Mouse (Mus musculus) small intestine, adult 2 months (tissue): ENCODE measurements at regions not wholly inside any gene's neighbourhood (a gene's known extent, or its start where the extent isn't known, plus 50 kb on each side); places are given as distances from the start of the nearest gene placed in this dataset.
A peak's percentile ranks its signal among the peaks of the same experiment; 100 is the strongest.

ENCODE experiments used
- H3K27ac ChIP-seq: fragments of 200-500 bp; 2 replicates; pipeline ENCODE4 v1.5.1; 2012; ENCODE audit warnings: low read depth, low read length, control low read depth, inconsistent platforms; ENCODE audit not compliant: insufficient read depth
- H3K27me3 ChIP-seq: fragments of 200-500 bp; 2 replicates; pipeline ENCODE4 v1.6.1; 2012; ENCODE audit warnings: mild to moderate bottlenecking, moderate library complexity, low read length, inconsistent platforms; ENCODE audit not compliant: control insufficient read depth, insufficient read depth
- H3K36me3 ChIP-seq: fragments of 200-500 bp; 2 replicates; pipeline ENCODE4 v1.6.1; 2012; ENCODE audit warnings: mild to moderate bottlenecking, low read length, control low read depth, inconsistent platforms; ENCODE audit not compliant: control insufficient read depth, insufficient read depth
- H3K4me1 ChIP-seq: fragments of 200-500 bp; 2 replicates; pipeline ENCODE4 v1.6.1; 2012; ENCODE audit warnings: low read length, inconsistent platforms, mixed read lengths; ENCODE audit not compliant: control insufficient read depth, insufficient read depth, insufficient read length
- H3K4me3 ChIP-seq: fragments of 200-500 bp; 2 replicates; pipeline ENCODE4 v1.5.1; 2012; ENCODE audit warnings: low read depth, mild to moderate bottlenecking, control low read depth, inconsistent platforms, low read length, moderate library complexity
- CTCF ChIP-seq: fragments of 200-500 bp; IDR thresholded peaks from 2 replicates; pipeline ENCODE4 v1.5.1; 2012; ENCODE audit warnings: low read depth, mild to moderate bottlenecking, control low read depth, inconsistent platforms, low read length, moderate library complexity, mixed read lengths; ENCODE audit not compliant: insufficient replicate concordance, insufficient read length; ENCODE audit errors: extremely low read depth
- POLR2A ChIP-seq: fragments of 200-500 bp; IDR thresholded peaks from 2 replicates; pipeline ENCODE4 v1.6.1; 2012; ENCODE audit warnings: low read depth, mild to moderate bottlenecking, control low read depth, inconsistent platforms, low read length, moderate library complexity
- WGBS: fragments of 180-500 bp; shearing (Covaris S2); methylation state at CpG from one replicate; pipeline ENCODE4 v1.1.7; 2018; 5-methylcytosine and 5-hydroxymethylcytosine counted together

- Histone ChIP-seq H3K27ac (no peak overlapping the region), H3K4me1 (no peaks in the 10 kb centered on the region), H3K4me3 (no peak overlapping the region), H3K27me3 (no peaks in the 10 kb centered on the region), H3K36me3 (no peaks in the 10 kb centered on the region)
- 52% methylated on average over 2 of the region's 2 CpGs for WGBS
- TF ChIP-seq POLR2A (no peak), CTCF (no peak)
These were observed 2040.6 kb downstream of the A830018L16Rik start for GRCm38 (mm10) chr1:13454534-13454933.

- Histone ChIP-seq H3K36me3 (no peaks in the 10 kb centered on the region), H3K27me3 (no peaks in the 10 kb centered on the region), H3K4me1 (no peaks in the 10 kb centered on the region), H3K27ac (no peak overlapping the region), H3K4me3 (no peak overlapping the region)
- WGBS, result 90% methylated on average over 3 of the region's 3 CpGs
- TF ChIP-seq CTCF (no peak), POLR2A (no peak)
These were observed 2041.7 kb downstream of the A830018L16Rik start for GRCm38 (mm10) chr1:13455572-13455971.

- no peaks in the 10 kb centered on the region for H3K4me1 ChIP-seq
- no peak for TF ChIP-seq POLR2A
- TF ChIP-seq CTCF, result no peak
- WGBS, result 91% methylated on average over 1 of the region's 1 CpGs
- no peak overlapping the region for H3K27ac ChIP-seq
- H3K27me3 ChIP-seq, result no peaks in the 10 kb centered on the region
- no peaks in the 10 kb centered on the region for H3K36me3 ChIP-seq
- H3K4me3 ChIP-seq, result no peak overlapping the region
These were observed 2050.4 kb downstream of the A830018L16Rik start for GRCm38 (mm10) chr1:13464311-13464710.

DNA sequence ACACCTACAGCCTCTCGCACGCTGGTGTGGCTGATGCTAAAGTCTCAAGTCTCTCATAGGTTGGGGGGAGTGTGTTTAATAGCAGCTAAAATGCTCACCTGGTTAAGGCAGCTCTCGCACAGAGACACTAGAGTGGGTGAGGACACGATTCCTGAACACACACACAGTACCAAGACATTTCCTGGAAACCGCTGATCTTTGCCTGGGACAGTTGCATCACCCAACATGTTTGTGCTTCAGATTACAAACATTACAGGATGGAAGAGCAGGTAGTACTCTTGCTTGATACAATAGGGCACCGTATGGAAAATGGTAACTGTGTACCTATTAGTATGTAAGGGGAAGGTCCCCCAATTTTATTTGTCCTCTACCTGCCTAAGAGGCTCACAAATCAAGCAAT is 2053.3 kb downstream of the A830018L16Rik start:
- no peaks in the 10 kb centered on the region for H3K27me3 ChIP-seq
- WGBS, result 74% methylated on average over 6 of the region's 6 CpGs
- no peaks in the 10 kb centered on the region for H3K36me3 ChIP-seq
- no peak for TF ChIP-seq CTCF
- H3K4me3 ChIP-seq, result no peak overlapping the region
- no peak overlapping the region for H3K27ac ChIP-seq
- H3K4me1 ChIP-seq, result no peaks in the 10 kb centered on the region

- no peaks in the 10 kb centered on the region for H3K36me3 ChIP-seq
- H3K4me3 ChIP-seq, result no peak overlapping the region
- no peaks in the 10 kb centered on the region for H3K27me3 ChIP-seq
- H3K27ac ChIP-seq, result no peak overlapping the region
- TF ChIP-seq POLR2A (no peak), CTCF (no peak)
- no peaks in the 10 kb centered on the region for H3K4me1 ChIP-seq
- WGBS, result 55% methylated on average over 2 of the region's 2 CpGs
These were observed 2054.2 kb downstream of the A830018L16Rik start for GRCm38 (mm10) chr1:13467886-13468630.

GRCm38 (mm10) chr1:13494727-13495404 is 2081.0 kb downstream of the A830018L16Rik start:
- 0 out of 2 replicates have a peak, but pooled peaks cover 3% of the 10 kb centered on the region for H3K27me3 ChIP-seq
- no peak for TF ChIP-seq POLR2A
- TF ChIP-seq CTCF, result no peak
- no peak overlapping the region for H3K27ac ChIP-seq
- H3K36me3 ChIP-seq, result no peaks in the 10 kb centered on the region
- H3K4me3 ChIP-seq, result peak overlapping the region; percentile 41
- no peaks in the 10 kb centered on the region for H3K4me1 ChIP-seq
- WGBS, result 29% methylated on average over 16 of the region's 16 CpGs

GRCm38 (mm10) chr1:13496386-13496785 is 2082.5 kb downstream of the A830018L16Rik start:
- no peak for TF ChIP-seq POLR2A
- no peaks in the 10 kb centered on the region for H3K36me3 ChIP-seq
- H3K4me1 ChIP-seq, result no peaks in the 10 kb centered on the region
- no peak overlapping the region for H3K4me3 ChIP-seq
- 16% methylated on average over 2 of the region's 2 CpGs for WGBS
- H3K27ac ChIP-seq, result no peak overlapping the region
- 0 out of 2 replicates have a peak, but pooled peaks cover 3% of the 10 kb centered on the region for H3K27me3 ChIP-seq
